Mouse (Mus musculus) cortical plate, adult 2 months (tissue): ENCODE measurements around the gene Slc22a20.

Experiments used
- CTCF ChIP-seq: fragments of 200-500 bp; IDR thresholded peaks from 2 replicates; pipeline ENCODE4 v1.5.1; 2011; ENCODE audit warnings: mild to moderate bottlenecking, control low read depth, low read length; ENCODE audit not compliant: insufficient read depth; ENCODE audit errors: extremely low read depth
- POLR2A ChIP-seq: fragments of 200-500 bp; IDR thresholded peaks from 2 replicates; pipeline ENCODE4 v1.6.1; 2011; ENCODE audit warnings: mild to moderate bottlenecking, low read length, control low read depth; ENCODE audit not compliant: insufficient read depth; ENCODE audit errors: extremely low read depth

- no peak for TF ChIP-seq CTCF
- no peak for TF ChIP-seq POLR2A
Observed at GRCm38 (mm10) chr19:5955704-5956670, 30.0 kb downstream of the Slc22a20 start.
